Mouse (Mus musculus) effector memory CD4-positive, alpha-beta T cell, adult 5 months (primary cell): ENCODE results near the gene Cdc6. TPM values are rescaled to one million over a fixed set of nuclear protein-coding genes. Genes with fewer than 3 reads are reported as not detected.

ENCODE experiments used
- polyA plus RNA-seq: library from polyadenylated mRNA; unstranded; fragments of 100-300 nt; shearing (Covaris generic); gene quantifications from one replicate; pipeline ENCODE4 v1.2.1, GENCODE M21; 2017

Gene Cdc6
- polyA plus RNA-seq, result 0.52 TPM

GRCm38 (mm10) chr11:98907437-98908173 is at the start of gene Cdc6:
TSS of gene Cdc6 (plus strand) at chr11:98907801.

GRCm38 (mm10) chr11:98863028-98863750 is 44.4 kb upstream of the Cdc6 start, which contains the start of gene Wipf2:
TSS of gene Wipf2 (plus strand) at chr11:98863638.

GRCm38 (mm10) chr11:98927438-98928076 is 20.0 kb downstream of the Cdc6 start, which contains the start of gene Rara:
TSS of gene Rara (plus strand) at chr11:98927818.

Other genes starting within 250 kb of the Cdc6 start
- gene Gsdma, start 243.4 kb upstream of the Cdc6 start, polyA plus RNA-seq, result not detected
- 94.6 TPM for gene Psmd3, start 225.2 kb upstream of the Cdc6 start, polyA plus RNA-seq
- not detected for gene Csf3, start 206.5 kb upstream of the Cdc6 start, polyA plus RNA-seq
- 41.9 TPM for gene Med24, start 178.4 kb upstream of the Cdc6 start, polyA plus RNA-seq
- 5.7 TPM for gene Thra, start 167.2 kb upstream of the Cdc6 start, polyA plus RNA-seq
- gene Nr1d1, start 132.5 kb upstream of the Cdc6 start, polyA plus RNA-seq, result 9.3 TPM
- gene Msl1, start 112.3 kb upstream of the Cdc6 start, polyA plus RNA-seq, result 21.3 TPM
- gene Casc3, start 102.9 kb upstream of the Cdc6 start, polyA plus RNA-seq, result 84.8 TPM
- 0.26 TPM for gene Rapgefl1, start 71.0 kb upstream of the Cdc6 start, polyA plus RNA-seq
- gene Wipf2, start 44.2 kb upstream of the Cdc6 start, polyA plus RNA-seq, result 5.6 TPM
- gene Rara, start 20.0 kb downstream of the Cdc6 start, polyA plus RNA-seq, result 44.3 TPM
- gene Gjd3, start 75.2 kb downstream of the Cdc6 start, polyA plus RNA-seq, result not detected
- gene Top2a, start 116.4 kb downstream of the Cdc6 start, polyA plus RNA-seq, result 4.4 TPM
- gene Igfbp4, start 133.4 kb downstream of the Cdc6 start, polyA plus RNA-seq, result 1.2 TPM
- not detected for gene Tns4, start 181.5 kb downstream of the Cdc6 start, polyA plus RNA-seq
- gene Ccr7, start 247.3 kb downstream of the Cdc6 start, polyA plus RNA-seq, result 465 TPM